Mouse (Mus musculus) thymus, adult 2 months (tissue): ENCODE results near the gene Spocd1.

ENCODE experiments used
- CTCF ChIP-seq: fragments of 200-500 bp; IDR thresholded peaks from 2 replicates; pipeline ENCODE4 v1.5.1; 2012; ENCODE audit warnings: mild to moderate bottlenecking, control low read depth, low read length, moderate library complexity, borderline replicate concordance; ENCODE audit not compliant: control insufficient read depth, poor library complexity, insufficient read depth; ENCODE audit errors: extremely low read depth
- POLR2A ChIP-seq: fragments of 200-500 bp; IDR thresholded peaks from 2 replicates; pipeline ENCODE4 v1.6.1; 2012; ENCODE audit warnings: mild to moderate bottlenecking, low read length, control low read depth, moderate library complexity; ENCODE audit not compliant: control insufficient read depth, poor library complexity, insufficient read depth; ENCODE audit errors: extremely low read depth

DNA sequence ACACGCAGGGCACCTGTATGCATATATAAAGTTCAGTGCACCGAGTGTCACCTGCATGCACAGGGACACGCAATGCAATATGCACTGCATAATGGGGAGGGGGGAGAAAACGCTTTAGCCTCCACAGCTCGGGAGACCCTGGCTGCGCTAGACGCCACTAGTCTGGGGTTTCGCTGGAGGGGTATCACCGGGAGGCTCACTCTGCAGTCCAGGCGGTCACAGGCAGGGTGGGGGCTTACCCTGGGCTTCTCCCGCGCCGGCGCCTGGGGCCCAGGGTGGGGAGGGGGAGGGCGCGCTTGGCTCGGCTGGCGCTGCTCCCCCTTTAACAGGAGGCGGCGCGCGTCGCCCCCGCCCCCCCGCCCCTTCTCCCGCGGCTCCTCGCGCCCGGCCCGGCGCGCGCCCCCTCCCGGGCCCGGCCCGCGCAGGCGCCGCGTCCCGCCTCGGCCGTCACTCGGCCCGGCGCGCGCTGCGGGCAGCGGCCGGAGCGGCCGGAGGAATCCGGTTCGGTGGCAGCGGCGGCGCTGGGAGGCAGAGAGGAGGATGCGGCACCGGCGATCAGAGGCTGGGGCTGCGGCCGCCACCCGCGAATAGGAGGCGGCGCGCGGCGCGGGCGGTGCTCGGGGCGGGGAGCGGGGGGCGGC, 55.5 kb downstream of the Spocd1 start, which contains the start of gene Adgrb2:
- TF ChIP-seq POLR2A (no peak), CTCF (no peak)
